Mouse (Mus musculus) stomach, embryonic 14.5 days (tissue): ENCODE results near the gene Spryd3. TPM values are rescaled to one million over a fixed set of nuclear protein-coding genes. Genes with fewer than 3 reads are reported as not detected.
"Not testable (repeated sequence)": the region's sequence is repeated elsewhere in the genome, so short reads cannot be mapped to it uniquely, and the experiment has no call there.

Experiments used
- ATAC-seq: fragments of 200-750 bp; cut with Nextera tagmentation; 2 replicates; pipeline ENCODE4 v1.8.0; 2017; ENCODE audit warnings: low read depth, moderate TSS enrichment; ENCODE audit not compliant: insufficient number of reproducible peaks, insufficient read depth, low FRiP score
- H3K27ac ChIP-seq: fragments of 300-500 bp; sonication (generic); 2 replicates; pipeline ENCODE4 v1.5.1; 2014; ENCODE audit warnings: mild to moderate bottlenecking, low read length, moderate library complexity, mixed read lengths
- H3K27me3 ChIP-seq: fragments of 300-500 bp; sonication (generic); 2 replicates; pipeline ENCODE4 v1.6.1; 2014; ENCODE audit warnings: low read length, control low read depth, mixed read lengths; ENCODE audit not compliant: control insufficient read depth, insufficient read depth
- H3K36me3 ChIP-seq: fragments of 300-500 bp; sonication (generic); 2 replicates; pipeline ENCODE4 v1.6.1; 2014; ENCODE audit warnings: mild to moderate bottlenecking, control low read depth, low read length, moderate library complexity, mixed read lengths; ENCODE audit not compliant: control insufficient read depth, insufficient read depth
- H3K4me1 ChIP-seq: fragments of 300-500 bp; sonication (generic); 2 replicates; pipeline ENCODE4 v1.6.1; 2014; ENCODE audit warnings: low read length, control low read depth, mixed read lengths; ENCODE audit not compliant: control insufficient read depth, insufficient read depth
- H3K4me2 ChIP-seq: fragments of 300-500 bp; sonication (generic); replicated peaks from 2 replicates; pipeline ENCODE4 v1.6.1; 2014; ENCODE audit warnings: low read depth, low read length, control low read depth
- H3K4me3 ChIP-seq: fragments of 300-500 bp; sonication (generic); 2 replicates; pipeline ENCODE4 v1.5.1; 2014; ENCODE audit warnings: low read depth, low read length, control low read depth
- H3K9ac ChIP-seq: fragments of 300-500 bp; sonication (generic); replicated peaks from 2 replicates; pipeline ENCODE4 v1.6.1; 2014; ENCODE audit warnings: low read depth, mild to moderate bottlenecking, control low read depth, low read length, moderate library complexity, mixed read lengths
- H3K9me3 ChIP-seq: fragments of 300-500 bp; sonication (generic); 2 replicates; pipeline ENCODE4 v1.6.1; 2016; ENCODE audit warnings: low read depth, low read length, control low read depth; ENCODE audit not compliant: control insufficient read depth
- WGBS: fragments of 180-500 bp; shearing (Covaris S2); extraction: QIAGEN DNeasy Blood & Tissue Kit; methylation state at CpG from one replicate; pipeline ENCODE4 v1.1.7; 2014; 5-methylcytosine and 5-hydroxymethylcytosine counted together
- polyA plus RNA-seq: library from polyadenylated mRNA; unstranded; fragments of >200 nt; fragmentation: Nextera tagmentation; extraction: Ambion mirVana; gene quantifications from 2 replicates; pipeline ENCODE4 v1.2.1, GENCODE M21; 2014

The Spryd3 gene
- polyA plus RNA-seq, 1 experiment from 2014 or later: 15.2 TPM

DNA sequence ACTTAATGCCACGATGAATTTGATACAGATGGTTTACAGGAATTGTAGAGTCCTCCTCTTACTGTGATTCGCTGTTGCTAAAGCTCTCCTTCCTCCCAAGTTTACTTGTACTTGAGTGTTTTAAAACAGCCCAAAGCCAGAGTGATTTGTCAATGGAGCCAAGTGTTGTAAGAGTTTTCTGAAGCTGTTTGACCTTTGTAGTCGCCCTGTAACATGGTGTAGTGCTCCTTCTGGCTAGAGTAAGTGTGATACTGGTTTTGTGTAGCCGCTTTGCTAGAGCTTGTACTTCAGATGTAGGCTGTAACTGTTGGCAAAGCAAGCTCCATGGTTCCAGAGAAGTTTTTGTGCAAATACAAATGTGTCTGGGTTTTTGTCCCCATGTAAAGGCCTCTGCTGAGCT lies 43.8 kb downstream of the Spryd3 start:
- Histone ChIP-seq H3K4me3 (no peak overlapping the region), H3K27me3 (no peaks in the 10 kb centered on the region), H3K4me1 (no peaks in the 10 kb centered on the region; the same call in 1 of the 2 replicates), H3K9ac (no peak overlapping the region), H3K36me3 (peaks cover 93% of the 10 kb centered on the region), H3K9me3 (no peaks in the 10 kb centered on the region), H3K27ac (no peak overlapping the region), H3K4me2 (no peak overlapping the region)
- WGBS: 80% methylated on average over 4 of the region's 4 CpGs
- no peak for ATAC-seq

DNA sequence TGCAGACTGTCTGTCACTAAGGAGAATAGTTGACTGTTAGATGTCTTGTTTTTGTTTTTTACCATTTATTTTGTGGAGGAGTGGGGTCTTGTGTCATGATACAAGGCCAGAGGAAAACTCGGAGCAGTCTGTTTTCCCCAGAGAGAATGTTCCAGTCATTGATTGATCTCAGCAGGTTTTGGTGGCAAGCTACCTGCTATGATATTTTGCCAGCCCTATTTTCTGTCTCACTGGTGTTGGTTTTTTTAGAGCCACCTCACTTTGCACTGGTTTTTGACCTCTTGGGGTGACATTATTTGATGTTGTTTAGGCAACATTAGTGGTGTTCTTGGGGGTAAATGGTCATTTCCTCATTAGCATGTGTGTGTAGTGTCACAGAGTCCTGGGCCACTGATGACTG lies 44.3 kb downstream of the Spryd3 start:
- H3K4me2 ChIP-seq: no peak overlapping the region
- WGBS: 83% methylated on average over 1 of the region's 1 CpGs
- no peak for ATAC-seq

DNA sequence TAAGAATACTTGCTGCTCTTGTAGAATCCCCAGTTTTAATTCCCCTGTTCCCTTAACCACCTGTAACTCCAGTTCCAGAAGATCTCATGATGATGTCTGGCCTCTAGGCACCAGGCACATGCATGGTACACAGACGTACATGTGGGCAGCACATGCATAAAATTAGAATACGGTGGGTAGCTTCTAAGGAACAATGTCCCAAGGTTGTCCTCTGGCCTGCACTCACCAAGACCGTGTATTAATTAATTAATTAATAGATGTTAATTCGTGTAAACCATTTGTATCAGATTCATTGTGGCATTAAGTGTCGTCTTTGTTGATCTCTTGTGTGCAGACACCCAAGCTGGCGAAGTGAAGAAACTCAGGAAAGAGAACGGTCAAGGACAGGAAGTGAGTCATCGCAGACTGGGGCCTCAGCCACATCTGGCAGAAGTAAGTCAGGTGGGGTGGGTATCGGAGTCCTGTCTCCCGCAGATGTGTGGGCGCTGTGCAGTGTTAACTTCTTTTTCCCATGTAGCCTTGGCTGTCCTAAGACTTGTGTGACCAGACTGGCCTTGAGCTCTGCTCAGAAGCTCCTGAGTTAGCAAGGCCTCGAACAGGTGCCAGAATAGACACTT lies 44.9 kb downstream of the Spryd3 start:
- 83% methylated on average over 12 of the region's 12 CpGs for WGBS
- H3K27me3 ChIP-seq: no peaks in the 10 kb centered on the region
- no peak overlapping the region for H3K27ac ChIP-seq
- H3K4me3 ChIP-seq: no peak overlapping the region
- ATAC-seq: no peak
- H3K4me2 ChIP-seq: no peak overlapping the region
- H3K9ac ChIP-seq: no peak overlapping the region
- no peaks in the 10 kb centered on the region for H3K4me1 ChIP-seq
- H3K9me3 ChIP-seq: no peaks in the 10 kb centered on the region
- peaks cover 99% of the 10 kb centered on the region for H3K36me3 ChIP-seq

More for the DNA sequence above, 44.3 kb downstream of the Spryd3 start:
- H3K9ac ChIP-seq: no peak overlapping the region
- no peak overlapping the region for H3K27ac ChIP-seq
- peaks cover 96% of the 10 kb centered on the region for H3K36me3 ChIP-seq
- no peaks in the 10 kb centered on the region for H3K4me1 ChIP-seq
- H3K4me3 ChIP-seq: no peak overlapping the region
- no peaks in the 10 kb centered on the region for H3K27me3 ChIP-seq
- no peaks in the 10 kb centered on the region for H3K9me3 ChIP-seq

DNA sequence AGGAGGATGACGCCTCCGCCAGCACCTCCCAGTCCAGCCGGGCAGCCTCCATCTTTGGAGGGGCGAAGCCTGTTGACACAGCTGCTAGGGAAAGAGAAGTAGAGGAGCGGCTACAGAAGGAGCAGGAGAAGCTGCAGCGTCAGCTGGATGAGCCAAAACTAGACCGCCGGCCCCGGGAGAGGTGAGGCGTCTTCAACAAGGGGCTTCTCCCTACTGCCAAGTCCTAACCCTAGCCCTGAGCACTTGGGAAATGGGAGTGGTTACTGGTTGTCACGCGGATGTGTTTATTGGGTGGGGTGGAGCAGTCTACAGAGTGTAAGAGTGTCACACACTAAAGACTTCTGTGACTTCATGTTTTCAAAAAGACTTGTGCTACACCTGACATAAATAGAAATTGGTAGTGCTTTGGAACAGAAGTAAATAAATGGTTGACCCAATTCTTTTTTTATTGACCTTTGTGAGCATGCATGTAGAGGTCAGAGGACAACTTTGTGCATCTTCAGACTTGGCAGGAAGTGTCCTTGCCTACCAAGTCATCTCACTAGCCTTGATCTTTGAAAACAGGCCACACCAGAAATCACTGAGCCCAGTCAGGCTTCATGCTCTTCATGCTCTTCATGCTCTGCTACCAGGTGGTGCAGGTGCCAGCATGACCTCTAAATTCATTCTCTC lies 46.0 kb downstream of the Spryd3 start:
- H3K9me3 ChIP-seq: no peaks in the 10 kb centered on the region
- no peak overlapping the region for H3K9ac ChIP-seq
- no peak overlapping the region for H3K27ac ChIP-seq
- H3K27me3 ChIP-seq: no peaks in the 10 kb centered on the region
- H3K4me3 ChIP-seq: no peak overlapping the region
- 72% methylated on average over 12 of the region's 12 CpGs for WGBS
- no peak for ATAC-seq
- no peaks in the 10 kb centered on the region for H3K4me1 ChIP-seq
- no peak overlapping the region for H3K4me2 ChIP-seq
- H3K36me3 ChIP-seq: peaks cover 99% of the 10 kb centered on the region

DNA sequence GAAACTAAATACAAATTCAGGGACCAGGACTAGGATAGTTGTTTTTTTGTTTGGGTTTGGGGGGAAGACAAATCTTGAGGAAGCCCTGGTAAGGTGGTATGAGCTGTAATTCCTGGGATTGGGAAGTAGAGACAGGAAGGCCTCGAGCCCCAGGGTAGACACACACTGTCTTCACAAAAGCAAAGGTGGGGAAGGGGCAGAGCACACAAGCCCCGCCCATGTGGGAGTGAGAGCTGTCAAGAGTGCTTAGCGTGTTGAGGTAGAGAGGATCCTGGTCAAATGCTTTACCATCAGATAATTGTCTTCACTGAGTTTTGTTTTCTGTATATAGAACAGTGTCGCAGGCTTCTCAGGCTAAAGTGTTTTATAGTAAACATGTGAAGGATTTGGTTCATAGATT lies 53.0 kb downstream of the Spryd3 start:
- no peak for ATAC-seq
- H3K4me1 ChIP-seq: no peaks in the 10 kb centered on the region
- H3K27me3 ChIP-seq: no peaks in the 10 kb centered on the region
- WGBS: 77% methylated on average over 4 of the region's 4 CpGs
- peaks cover 61% of the 10 kb centered on the region for H3K36me3 ChIP-seq
- no peak overlapping the region for H3K27ac ChIP-seq
- H3K9me3 ChIP-seq: no peaks in the 10 kb centered on the region
- H3K4me3 ChIP-seq: no peak overlapping the region
- H3K9ac ChIP-seq: no peak overlapping the region
- H3K4me2 ChIP-seq: no peak overlapping the region

DNA sequence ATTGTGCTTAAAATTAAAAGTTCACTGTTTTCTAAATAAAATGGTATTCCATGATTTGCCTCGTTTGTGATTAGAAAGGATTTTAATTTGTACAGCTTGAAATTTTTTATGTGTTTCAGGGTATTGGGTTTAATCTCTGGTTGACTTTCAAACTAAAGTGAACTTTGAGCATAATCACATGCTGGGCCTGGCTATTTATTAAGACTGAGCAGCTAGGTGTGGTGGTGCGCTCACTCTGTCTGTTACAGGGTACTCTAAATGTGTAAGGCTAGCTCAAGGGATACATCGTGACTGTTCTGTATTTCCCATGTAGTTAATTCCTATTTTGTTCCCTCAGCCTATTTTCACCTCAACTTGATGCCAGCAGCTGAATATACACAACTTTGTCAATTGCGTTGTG lies 53.9 kb downstream of the Spryd3 start:
- Histone ChIP-seq H3K9ac (no peak overlapping the region), H3K27ac (no peak overlapping the region), H3K4me1 (no peaks in the 10 kb centered on the region), H3K27me3 (no peaks in the 10 kb centered on the region), H3K4me2 (no peak overlapping the region), H3K36me3 (peaks cover 52% of the 10 kb centered on the region), H3K4me3 (no peak overlapping the region), H3K9me3 (no peaks in the 10 kb centered on the region)
- WGBS: 87% methylated on average over 4 of the region's 4 CpGs
- ATAC-seq: no peak

DNA sequence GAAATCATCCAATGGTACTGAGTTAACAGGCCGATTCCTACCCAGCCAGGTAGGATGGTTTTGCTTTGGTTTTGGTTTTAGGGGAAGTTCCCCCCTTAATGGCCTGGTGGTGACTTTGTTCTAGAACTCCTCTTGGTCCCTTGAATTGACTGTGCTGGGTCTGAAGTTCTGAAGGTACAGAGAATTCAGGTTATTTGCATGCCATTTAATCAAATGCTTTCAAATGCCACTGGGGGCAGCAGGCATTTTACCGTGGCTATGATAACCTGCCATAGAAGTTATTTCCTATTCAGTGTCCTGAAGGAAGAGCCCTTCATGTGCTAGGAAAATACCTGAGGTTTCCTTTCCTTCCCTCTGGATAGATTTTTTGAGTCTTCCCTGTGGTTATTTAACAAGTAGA lies 55.6 kb downstream of the Spryd3 start:
- H3K27ac ChIP-seq: no peak overlapping the region
- WGBS: 62% methylated on average over 2 of the region's 2 CpGs

DNA sequence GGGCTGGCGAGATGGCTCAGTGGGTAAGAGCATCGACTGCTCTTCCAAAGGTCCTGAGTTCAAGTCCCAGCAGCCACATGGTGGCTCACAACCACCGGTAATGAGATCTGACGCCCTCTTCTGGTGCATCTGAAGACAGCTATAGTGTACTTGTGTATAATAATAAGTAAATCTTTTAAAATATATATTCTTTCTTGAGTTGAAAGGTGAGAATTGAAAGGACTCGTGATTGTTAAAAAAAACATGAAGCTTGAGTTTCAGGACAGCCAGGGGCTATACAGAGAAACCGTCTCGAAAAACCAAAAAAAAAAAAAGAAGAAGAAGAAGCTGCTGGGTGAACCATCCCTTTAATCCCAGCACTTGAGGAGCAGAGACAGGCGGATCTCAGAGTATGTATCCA lies 56.1 kb downstream of the Spryd3 start:
- Histone ChIP-seq H3K4me1 (peaks cover 13% of the 10 kb centered on the region; the same call in 1 of the 2 replicates), H3K36me3 (peaks cover 32% of the 10 kb centered on the region)
- H3K27ac ChIP-seq, H3K9ac ChIP-seq, H3K4me2 ChIP-seq, H3K4me3 ChIP-seq, H3K9me3 ChIP-seq, ATAC-seq, H3K27me3 ChIP-seq: not testable (repeated sequence)
- WGBS: 71% methylated on average over 8 of the region's 8 CpGs

More for the DNA sequence above, 55.6 kb downstream of the Spryd3 start:
- ATAC-seq: no peak
- Histone ChIP-seq H3K4me3 (no peak overlapping the region), H3K36me3 (peaks cover 35% of the 10 kb centered on the region), H3K9me3 (no peaks in the 10 kb centered on the region), H3K4me2 (no peak overlapping the region), H3K27me3 (no peaks in the 10 kb centered on the region), H3K9ac (no peak overlapping the region), H3K4me1 (peaks cover 8% of the 10 kb centered on the region; the same call in 1 of the 2 replicates)
